Mouse (Mus musculus): ENCODE results near the gene 4930539E08Rik. TPM values are rescaled to one million over a fixed set of nuclear protein-coding genes. Genes with fewer than 3 reads are reported as not detected.

Gene 4930539E08Rik
- polyA plus RNA-seq, 1 experiment = not detected

- WGBS = 82% methylated on average over 6 of the region's 6 CpGs
- Histone ChIP-seq H3K27ac (ENCODE audit: insufficient read depth, low read depth, low read length) (no peak overlapping the region), H3K4me1 (ENCODE audit: control insufficient read depth, insufficient read depth, low read length) (peaks cover 11% of the 10 kb centered on the region), H3K4me3 (ENCODE audit: insufficient read depth, low read depth, low read length) (no peak overlapping the region)
- TF ChIP-seq POLR2A (IDR thresholded peaks at IDR 0.05; ENCODE audit: insufficient read depth, low read depth, low read length) = no peak
- TF ChIP-seq CTCF (IDR thresholded peaks at IDR 0.05; ENCODE audit: insufficient read depth, low read depth, low read length) = no peak
These were observed 7.0 kb upstream of the 4930539E08Rik start for GRCm38 (mm10) chr17:28922096-28922495.

DNA sequence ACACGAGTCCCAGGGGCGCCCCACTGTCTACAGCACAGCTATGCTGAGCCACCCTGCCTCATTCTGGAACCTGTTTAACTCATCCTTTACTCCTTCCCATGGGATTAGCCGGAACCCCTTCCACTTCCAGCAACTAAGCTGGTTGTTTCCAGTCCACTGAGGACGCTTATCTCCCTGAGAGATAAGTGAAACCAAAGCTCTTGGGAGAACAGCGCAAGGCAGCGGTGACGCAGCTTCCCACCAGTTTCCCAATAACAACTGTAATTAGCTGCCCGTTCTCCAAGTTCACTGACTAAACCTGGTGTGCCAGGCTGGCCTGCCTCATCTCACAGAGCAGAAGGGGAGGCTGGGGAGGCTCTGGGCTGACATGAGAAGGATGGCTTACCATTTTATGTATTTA lies 6.0 kb upstream of the 4930539E08Rik start:
- Histone ChIP-seq H3K4me3 (ENCODE audit: insufficient read depth, low read depth, low read length) (no peak overlapping the region), H3K4me1 (ENCODE audit: control insufficient read depth, insufficient read depth, low read length) (peaks cover 6% of the 10 kb centered on the region; the same call in 1 of the 2 replicates), H3K27ac (ENCODE audit: insufficient read depth, low read depth, low read length) (no peak overlapping the region)
- no peak for TF ChIP-seq POLR2A (IDR thresholded peaks at IDR 0.05; ENCODE audit: insufficient read depth, low read depth, low read length)
- WGBS = 46% methylated on average over 8 of the region's 8 CpGs

DNA sequence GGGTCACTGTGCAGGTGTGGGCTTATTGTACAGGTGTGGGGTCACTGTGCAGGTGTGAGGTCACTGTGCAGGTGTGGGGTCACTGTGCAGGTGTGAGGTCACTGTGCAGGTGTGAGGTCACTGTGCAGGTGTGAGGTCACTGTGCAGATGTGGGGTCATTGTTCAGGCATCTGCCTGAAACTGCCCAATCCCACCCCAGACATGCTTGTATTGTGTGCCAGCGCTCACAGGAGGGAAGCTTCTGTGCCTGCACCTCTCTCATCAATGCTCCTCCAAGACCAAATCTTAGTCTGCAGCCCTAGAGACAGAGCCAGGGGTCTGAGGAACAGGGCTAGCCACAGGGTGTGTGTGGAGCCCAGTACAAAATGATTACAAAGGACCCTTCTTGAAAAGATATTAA lies 1.4 kb upstream of the 4930539E08Rik start:
- WGBS = 88% methylated on average over 1 of the region's 1 CpGs
- TF ChIP-seq POLR2A (IDR thresholded peaks at IDR 0.05; ENCODE audit: insufficient read depth, low read depth, low read length) = no peak
- no peak for TF ChIP-seq CTCF (IDR thresholded peaks at IDR 0.05; ENCODE audit: insufficient read depth, low read depth, low read length)
- Histone ChIP-seq H3K4me3 (ENCODE audit: insufficient read depth, low read depth, low read length) (no peak overlapping the region), H3K27ac (ENCODE audit: insufficient read depth, low read depth, low read length) (no peak overlapping the region), H3K4me1 (ENCODE audit: control insufficient read depth, insufficient read depth, low read length) (peaks cover 5% of the 10 kb centered on the region; the same call in 1 of the 2 replicates)

DNA sequence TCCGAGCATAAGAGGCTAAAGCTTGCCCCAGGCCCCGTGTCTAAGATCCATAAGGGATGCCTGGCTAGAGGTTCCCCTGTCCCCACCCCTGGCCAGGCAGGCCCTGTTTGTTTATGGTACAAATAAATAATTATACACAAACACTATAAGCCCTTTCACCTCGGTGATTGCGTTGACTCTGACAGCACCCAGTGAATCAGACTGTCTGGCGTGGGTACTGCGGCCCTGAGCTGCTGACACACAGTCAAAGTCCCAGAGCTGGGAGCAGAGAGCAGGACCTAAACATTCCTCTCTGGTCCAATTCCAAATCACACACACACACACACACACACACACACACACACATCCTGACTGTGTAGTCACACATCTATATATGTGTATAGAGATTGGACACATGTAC lies 1.2 kb downstream of the 4930539E08Rik start:
- Histone ChIP-seq H3K4me1 (ENCODE audit: control insufficient read depth, insufficient read depth, low read length) (peaks cover 7% of the 10 kb centered on the region; the same call in 1 of the 2 replicates), H3K4me3 (ENCODE audit: insufficient read depth, low read depth, low read length) (no peak overlapping the region), H3K27ac (ENCODE audit: insufficient read depth, low read depth, low read length) (no peak overlapping the region)
- TF ChIP-seq POLR2A (IDR thresholded peaks at IDR 0.05; ENCODE audit: insufficient read depth, low read depth, low read length) (no peak), CTCF (IDR thresholded peaks at IDR 0.05; ENCODE audit: insufficient read depth, low read depth, low read length) (no peak)
- WGBS = 86% methylated on average over 6 of the region's 6 CpGs

DNA sequence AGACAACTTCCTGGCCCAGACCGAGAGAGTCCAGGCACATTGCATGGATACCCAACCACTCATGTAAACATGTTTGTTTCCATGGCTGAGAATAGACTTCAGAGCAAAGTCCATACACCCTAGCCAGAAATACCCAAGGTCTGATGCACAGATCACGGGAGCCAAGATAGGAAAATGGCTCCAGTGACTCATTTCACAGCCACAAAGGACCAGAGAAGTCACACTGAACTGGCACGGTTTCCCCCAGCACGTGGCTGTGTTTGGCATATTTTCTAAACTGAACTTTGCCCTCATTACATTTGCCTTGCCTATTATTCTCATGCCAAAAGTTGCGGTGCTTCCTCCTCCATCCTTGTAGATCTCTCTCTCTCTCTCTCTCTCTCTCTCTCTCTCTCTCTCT lies 1.9 kb downstream of the 4930539E08Rik start:
- Histone ChIP-seq H3K4me3 (ENCODE audit: insufficient read depth, low read depth, low read length) (no peak overlapping the region), H3K27ac (ENCODE audit: insufficient read depth, low read depth, low read length) (no peak overlapping the region), H3K4me1 (ENCODE audit: control insufficient read depth, insufficient read depth, low read length) (peaks cover 10% of the 10 kb centered on the region)
- TF ChIP-seq POLR2A (IDR thresholded peaks at IDR 0.05; ENCODE audit: insufficient read depth, low read depth, low read length) (no peak), CTCF (IDR thresholded peaks at IDR 0.05; ENCODE audit: insufficient read depth, low read depth, low read length) (no peak)
- whole genome bisulfite sequencing = 55% methylated on average over 5 of the region's 5 CpGs

DNA sequence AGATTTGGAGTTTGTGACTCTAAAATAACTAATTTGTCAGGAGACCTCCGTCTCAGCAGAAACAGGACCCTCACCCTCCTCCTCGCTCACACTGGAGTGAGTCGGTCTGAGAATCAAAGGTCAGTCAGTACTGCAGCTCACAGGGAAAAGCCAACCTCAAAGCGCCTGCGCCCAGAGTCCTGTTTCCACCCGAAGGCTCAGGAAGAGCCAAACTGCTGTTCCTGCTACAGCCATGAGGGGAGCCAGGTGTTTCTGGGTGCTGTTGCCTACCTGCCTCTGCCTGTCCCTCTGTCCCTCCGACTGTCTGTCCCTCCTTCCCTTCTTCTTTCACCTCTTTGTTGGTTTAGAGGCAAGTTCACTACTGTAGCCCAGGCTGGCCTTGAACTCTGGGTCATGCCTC lies 5.0 kb downstream of the 4930539E08Rik start:
- H3K27ac ChIP-seq (ENCODE audit: insufficient read depth, low read depth, low read length) = no peak overlapping the region
- no peak for TF ChIP-seq POLR2A (IDR thresholded peaks at IDR 0.05; ENCODE audit: insufficient read depth, low read depth, low read length)
- no peak for TF ChIP-seq CTCF (IDR thresholded peaks at IDR 0.05; ENCODE audit: insufficient read depth, low read depth, low read length)
- WGBS = 72% methylated on average over 7 of the region's 7 CpGs
- peaks cover 19% of the 10 kb centered on the region for H3K4me1 ChIP-seq (ENCODE audit: control insufficient read depth, insufficient read depth, low read length)
- no peak overlapping the region for H3K4me3 ChIP-seq (ENCODE audit: insufficient read depth, low read depth, low read length)

DNA sequence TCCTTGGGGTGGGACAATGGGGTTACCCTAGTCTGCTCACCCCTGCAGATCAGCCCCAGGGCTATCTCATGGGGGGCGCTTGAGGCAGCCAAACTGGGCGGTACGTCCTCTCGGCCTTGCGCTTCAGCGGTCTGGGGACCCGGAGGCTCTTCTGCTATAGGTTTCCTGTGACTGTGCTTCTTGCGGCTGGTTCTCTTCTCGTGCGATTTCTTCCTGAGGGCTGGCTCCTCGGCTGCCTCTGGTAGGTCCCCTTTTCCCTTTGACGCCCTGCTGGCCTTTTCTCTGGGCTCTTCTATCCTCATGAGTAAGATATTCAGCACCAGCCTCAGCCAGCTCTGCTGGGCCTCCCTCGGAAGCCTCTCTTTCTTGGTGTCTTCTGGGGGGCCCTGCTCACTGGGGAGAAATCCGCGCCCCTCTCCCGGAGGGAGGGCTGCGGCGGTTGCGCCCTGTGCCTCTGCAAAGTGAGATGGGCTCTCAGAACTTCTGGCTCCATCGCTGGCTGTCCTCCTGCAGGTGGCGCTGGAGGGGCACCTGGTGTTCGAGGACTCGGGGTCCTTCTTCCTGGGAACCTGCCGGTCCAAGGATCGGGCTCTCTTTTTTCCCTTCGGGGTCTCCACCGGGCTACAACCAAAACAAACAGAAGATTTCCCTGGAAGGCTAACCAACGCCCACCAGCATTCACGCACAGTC lies 5.7 kb downstream of the 4930539E08Rik start:
- TF ChIP-seq CTCF (IDR thresholded peaks at IDR 0.05; ENCODE audit: insufficient read depth, low read depth, low read length) (peak; percentile 27; the same call in 1 of the 2 replicates), POLR2A (IDR thresholded peaks at IDR 0.05; ENCODE audit: insufficient read depth, low read depth, low read length) (no peak)
- H3K4me1 ChIP-seq (ENCODE audit: control insufficient read depth, insufficient read depth, low read length) = peaks cover 27% of the 10 kb centered on the region
- H3K27ac ChIP-seq (ENCODE audit: insufficient read depth, low read depth, low read length) = no peak overlapping the region
- WGBS = 25% methylated on average over 29 of the region's 29 CpGs
- H3K4me3 ChIP-seq (ENCODE audit: insufficient read depth, low read depth, low read length) = no peak overlapping the region

GRCm38 (mm10) chr17:28907959-28908358 lies 7.2 kb downstream of the 4930539E08Rik start:
- 14% methylated on average over 7 of the region's 7 CpGs for WGBS
- H3K4me1 ChIP-seq (ENCODE audit: control insufficient read depth, insufficient read depth, low read length) = peaks cover 32% of the 10 kb centered on the region
- no peak overlapping the region for H3K4me3 ChIP-seq (ENCODE audit: insufficient read depth, low read depth, low read length)
- no peak for TF ChIP-seq POLR2A (IDR thresholded peaks at IDR 0.05; ENCODE audit: insufficient read depth, low read depth, low read length)
- no peak for TF ChIP-seq CTCF (IDR thresholded peaks at IDR 0.05; ENCODE audit: insufficient read depth, low read depth, low read length)
- peak overlapping the region; percentile 67; the same call in 1 of the 2 replicates for H3K27ac ChIP-seq (ENCODE audit: insufficient read depth, low read depth, low read length)

DNA sequence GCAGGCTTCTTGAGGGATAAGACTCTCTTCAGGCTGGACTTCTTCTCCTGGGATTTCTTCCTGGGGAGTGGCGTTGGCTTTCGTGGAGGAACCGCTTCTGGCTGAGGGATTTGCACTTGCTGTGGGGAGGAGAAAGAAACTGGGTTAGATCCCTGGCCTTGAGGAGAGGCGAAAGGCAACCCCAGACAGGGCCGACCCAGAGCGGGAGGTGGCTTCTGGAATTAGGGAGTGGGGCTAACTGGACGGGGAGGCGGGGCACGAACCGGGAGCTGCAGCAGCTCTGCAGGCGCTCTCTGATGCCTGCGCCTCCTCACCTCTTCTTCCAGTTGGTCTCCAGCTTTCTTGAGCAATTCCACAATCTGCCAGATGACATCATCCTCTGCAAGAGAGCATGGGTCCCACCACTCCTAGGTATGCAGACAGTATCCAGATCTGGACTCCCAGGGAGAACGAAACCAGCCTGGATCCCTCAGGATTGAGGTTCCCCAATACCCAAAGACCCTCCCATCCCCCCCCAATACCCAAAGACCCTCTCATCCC lies 9.7 kb downstream of the 4930539E08Rik start:
- WGBS = 44% methylated on average over 13 of the region's 13 CpGs
- Histone ChIP-seq H3K4me3 (ENCODE audit: insufficient read depth, low read depth, low read length) (peak overlapping the region; percentile 9; the same call in 1 of the 2 replicates), H3K27ac (ENCODE audit: insufficient read depth, low read depth, low read length) (peak overlapping the region; percentile 95), H3K4me1 (ENCODE audit: control insufficient read depth, insufficient read depth, low read length) (peaks cover 32% of the 10 kb centered on the region)
- TF ChIP-seq POLR2A (IDR thresholded peaks at IDR 0.05; ENCODE audit: insufficient read depth, low read depth, low read length) (peak; percentile 47; the same call in 1 of the 2 replicates), CTCF (IDR thresholded peaks at IDR 0.05; ENCODE audit: insufficient read depth, low read depth, low read length) (no peak)
